Mouse (Mus musculus) hindbrain, embryonic 12.5 days (tissue): ENCODE results near the gene Cds1. TPM values are rescaled to one million over a fixed set of nuclear protein-coding genes. Genes with fewer than 3 reads are reported as not detected.

ENCODE experiments used
- ATAC-seq: fragments of 200-750 bp; cut with Nextera tagmentation; 2 replicates; pipeline ENCODE4 v1.8.0; 2017; ENCODE audit warnings: moderate TSS enrichment; ENCODE audit not compliant: low FRiP score
- H3K27ac ChIP-seq: fragments of 300-500 bp; sonication (generic); 2 replicates; pipeline ENCODE4 v1.5.1; 2016; ENCODE audit warnings: mild to moderate bottlenecking
- H3K27me3 ChIP-seq: fragments of 300-500 bp; sonication (generic); 2 replicates; pipeline ENCODE4 v1.6.1; 2016; ENCODE audit warnings: mild to moderate bottlenecking
- H3K36me3 ChIP-seq: fragments of 300-500 bp; sonication (generic); 2 replicates; pipeline ENCODE4 v1.6.1; 2016; ENCODE audit warnings: mild to moderate bottlenecking
- H3K4me1 ChIP-seq: fragments of 300-500 bp; sonication (generic); 2 replicates; pipeline ENCODE4 v1.6.1; 2016
- H3K4me2 ChIP-seq: fragments of 300-500 bp; sonication (generic); replicated peaks from 2 replicates; pipeline ENCODE4 v1.6.1; 2016; ENCODE audit warnings: mild to moderate bottlenecking
- H3K4me3 ChIP-seq: fragments of 300-500 bp; sonication (generic); 2 replicates; pipeline ENCODE4 v1.5.1; 2016; ENCODE audit warnings: mild to moderate bottlenecking
- H3K9ac ChIP-seq: fragments of 300-500 bp; sonication (generic); 2 replicates; pipeline ENCODE4 v1.6.1; 2016; ENCODE audit warnings: mild to moderate bottlenecking, moderate library complexity
- H3K9me3 ChIP-seq: fragments of 300-500 bp; sonication (generic); replicated peaks from 2 replicates; pipeline ENCODE4 v1.6.1; 2016; ENCODE audit warnings: mild to moderate bottlenecking
- WGBS: fragments of 180-500 bp; shearing (Covaris S2); methylation state at CpG from one replicate; pipeline ENCODE4 v1.1.7; 2016; 5-methylcytosine and 5-hydroxymethylcytosine counted together
- polyA plus RNA-seq: library from polyadenylated mRNA; unstranded; fragments of >200 nt; fragmentation: Nextera tagmentation; extraction: Ambion mirVana; gene quantifications from 2 replicates; pipeline ENCODE4 v1.2.1, GENCODE M21; 2016

Gene Cds1
- polyA plus RNA-seq, 1 experiment from 2014 or later, result 3.2 TPM

GRCm38 (mm10) chr5:101753680-101754079 lies 11.2 kb upstream of the Cds1 start:
- no peak overlapping the region for H3K27ac ChIP-seq
- ATAC-seq, result no peak
- WGBS, result 95% methylated on average over 1 of the region's 1 CpGs
- no peak overlapping the region for H3K4me2 ChIP-seq
- H3K9ac ChIP-seq, result no peak overlapping the region
- H3K36me3 ChIP-seq, result no peaks in the 10 kb centered on the region
- no peaks in the 10 kb centered on the region for H3K27me3 ChIP-seq
- H3K4me3 ChIP-seq, result no peak overlapping the region
- no peaks in the 10 kb centered on the region for H3K9me3 ChIP-seq
- no peaks in the 10 kb centered on the region for H3K4me1 ChIP-seq

- Histone ChIP-seq H3K4me2 (no peak overlapping the region), H3K9me3 (no peaks in the 10 kb centered on the region), H3K36me3 (no peaks in the 10 kb centered on the region), H3K27me3 (peaks cover 14% of the 10 kb centered on the region), H3K27ac (no peak overlapping the region), H3K4me1 (no peaks in the 10 kb centered on the region), H3K4me3 (no peak overlapping the region), H3K9ac (no peak overlapping the region)
- no peak for ATAC-seq
Measured at GRCm38 (mm10) chr5:101757669-101758068, 7.3 kb upstream of the Cds1 start.

- peaks cover 51% of the 10 kb centered on the region for H3K27me3 ChIP-seq
- no peaks in the 10 kb centered on the region for H3K36me3 ChIP-seq
- H3K27ac ChIP-seq, result no peak overlapping the region
- H3K9ac ChIP-seq, result no peak overlapping the region
- 79% methylated on average over 4 of the region's 4 CpGs for WGBS
- no peaks in the 10 kb centered on the region for H3K9me3 ChIP-seq
- H3K4me2 ChIP-seq, result no peak overlapping the region
- ATAC-seq, result no peak
- H3K4me3 ChIP-seq, result no peak overlapping the region
- H3K4me1 ChIP-seq, result peaks cover 6% of the 10 kb centered on the region; the same call in 1 of the 2 replicates
Measured at GRCm38 (mm10) chr5:101761685-101762084, 3.2 kb upstream of the Cds1 start.

GRCm38 (mm10) chr5:101763571-101763970 lies 1.4 kb upstream of the Cds1 start:
- no peak overlapping the region for H3K4me3 ChIP-seq
- H3K9ac ChIP-seq, result no peak overlapping the region
- H3K4me2 ChIP-seq, result no peak overlapping the region
- no peaks in the 10 kb centered on the region for H3K36me3 ChIP-seq
- 14% methylated on average over 2 of the region's 2 CpGs for WGBS
- H3K9me3 ChIP-seq, result no peaks in the 10 kb centered on the region
- ATAC-seq, result no peak
- peaks cover 6% of the 10 kb centered on the region; the same call in 1 of the 2 replicates for H3K4me1 ChIP-seq
- H3K27me3 ChIP-seq, result peaks cover 70% of the 10 kb centered on the region
- no peak overlapping the region for H3K27ac ChIP-seq

GRCm38 (mm10) chr5:101765390-101765901 lies 516 bp downstream of the Cds1 start:
- WGBS, result under 1% methylated on average over 28 of the region's 45 CpGs
- peak overlapping the region; percentile 98 for H3K4me2 ChIP-seq
- peaks cover 80% of the 10 kb centered on the region for H3K27me3 ChIP-seq
- peaks cover 6% of the 10 kb centered on the region; the same call in 1 of the 2 replicates for H3K4me1 ChIP-seq
- ATAC-seq, result peak; percentile 70
- H3K9me3 ChIP-seq, result no peaks in the 10 kb centered on the region
- H3K27ac ChIP-seq, result no peak overlapping the region
- H3K4me3 ChIP-seq, result peak overlapping the region; percentile 68
- no peaks in the 10 kb centered on the region for H3K36me3 ChIP-seq
- H3K9ac ChIP-seq, result peak overlapping the region; percentile 68

- Histone ChIP-seq H3K36me3 (no peaks in the 10 kb centered on the region), H3K9me3 (no peaks in the 10 kb centered on the region), H3K4me2 (no peak overlapping the region), H3K9ac (no peak overlapping the region), H3K4me3 (no peak overlapping the region), H3K4me1 (peaks cover 6% of the 10 kb centered on the region; the same call in 1 of the 2 replicates), H3K27me3 (peaks cover 73% of the 10 kb centered on the region), H3K27ac (no peak overlapping the region)
- ATAC-seq, result no peak
- 35% methylated on average over 6 of the region's 6 CpGs for WGBS
Measured at GRCm38 (mm10) chr5:101766248-101766647, 1.3 kb downstream of the Cds1 start.

GRCm38 (mm10) chr5:101767086-101767485 lies 2.2 kb downstream of the Cds1 start:
- H3K27me3 ChIP-seq, result peaks cover 72% of the 10 kb centered on the region

GRCm38 (mm10) chr5:101767486-101767885 lies 2.6 kb downstream of the Cds1 start:
- Histone ChIP-seq H3K4me1 (peaks cover 6% of the 10 kb centered on the region; the same call in 1 of the 2 replicates), H3K27ac (no peak overlapping the region), H3K4me3 (no peak overlapping the region), H3K27me3 (peaks cover 69% of the 10 kb centered on the region), H3K4me2 (no peak overlapping the region), H3K9ac (no peak overlapping the region), H3K9me3 (no peaks in the 10 kb centered on the region), H3K36me3 (no peaks in the 10 kb centered on the region)
- 70% methylated on average over 6 of the region's 6 CpGs for WGBS
- ATAC-seq, result no peak

More at GRCm38 (mm10) chr5:101767086-101767485, 2.2 kb downstream of the Cds1 start:
- 72% methylated on average over 5 of the region's 5 CpGs for WGBS
- H3K27ac ChIP-seq, result no peak overlapping the region
- no peaks in the 10 kb centered on the region for H3K36me3 ChIP-seq
- H3K4me2 ChIP-seq, result no peak overlapping the region
- ATAC-seq, result no peak
- no peak overlapping the region for H3K9ac ChIP-seq
- H3K4me3 ChIP-seq, result no peak overlapping the region
- peaks cover 6% of the 10 kb centered on the region; the same call in 1 of the 2 replicates for H3K4me1 ChIP-seq
- no peaks in the 10 kb centered on the region for H3K9me3 ChIP-seq

- no peaks in the 10 kb centered on the region for H3K36me3 ChIP-seq
- no peak overlapping the region for H3K4me3 ChIP-seq
- H3K9me3 ChIP-seq, result no peaks in the 10 kb centered on the region
- no peak overlapping the region for H3K4me2 ChIP-seq
- H3K4me1 ChIP-seq, result peaks cover 6% of the 10 kb centered on the region; the same call in 1 of the 2 replicates
- H3K27me3 ChIP-seq, result peaks cover 61% of the 10 kb centered on the region
- no peak overlapping the region for H3K27ac ChIP-seq
- no peak for ATAC-seq
- H3K9ac ChIP-seq, result no peak overlapping the region
- 83% methylated on average over 7 of the region's 7 CpGs for WGBS
Measured at GRCm38 (mm10) chr5:101768558-101768957, 3.6 kb downstream of the Cds1 start.

- H3K4me1 ChIP-seq, result no peaks in the 10 kb centered on the region
- no peaks in the 10 kb centered on the region for H3K36me3 ChIP-seq
- H3K9me3 ChIP-seq, result no peaks in the 10 kb centered on the region
- no peak for ATAC-seq
- 86% methylated on average over 9 of the region's 9 CpGs for WGBS
- H3K27ac ChIP-seq, result no peak overlapping the region
- H3K4me3 ChIP-seq, result no peak overlapping the region
- H3K27me3 ChIP-seq, result peaks cover 28% of the 10 kb centered on the region
- no peak overlapping the region for H3K4me2 ChIP-seq
- H3K9ac ChIP-seq, result no peak overlapping the region
Measured at GRCm38 (mm10) chr5:101772621-101773020, 7.7 kb downstream of the Cds1 start.

- Histone ChIP-seq H3K9ac (no peak overlapping the region), H3K4me1 (no peaks in the 10 kb centered on the region), H3K27me3 (0 out of 2 replicates have a peak, but pooled peaks cover 8% of the 10 kb centered on the region), H3K36me3 (no peaks in the 10 kb centered on the region), H3K4me3 (no peak overlapping the region), H3K9me3 (no peaks in the 10 kb centered on the region), H3K4me2 (no peak overlapping the region), H3K27ac (no peak overlapping the region)
- ATAC-seq, result no peak
- 95% methylated on average over 8 of the region's 8 CpGs for WGBS
Measured at GRCm38 (mm10) chr5:101775262-101775661, 10.3 kb downstream of the Cds1 start.

- Histone ChIP-seq H3K27ac (no peak overlapping the region), H3K27me3 (0 out of 2 replicates have a peak, but pooled peaks cover 7% of the 10 kb centered on the region), H3K36me3 (no peaks in the 10 kb centered on the region), H3K4me3 (no peak overlapping the region), H3K4me2 (no peak overlapping the region), H3K9ac (no peak overlapping the region), H3K4me1 (no peaks in the 10 kb centered on the region), H3K9me3 (no peaks in the 10 kb centered on the region)
- no peak for ATAC-seq
- WGBS, result 86% methylated on average over 8 of the region's 8 CpGs
Measured at GRCm38 (mm10) chr5:101776528-101776927, 11.6 kb downstream of the Cds1 start.

GRCm38 (mm10) chr5:101779376-101779863 lies 14.5 kb downstream of the Cds1 start:
- Histone ChIP-seq H3K9me3 (no peaks in the 10 kb centered on the region), H3K27ac (no peak overlapping the region), H3K4me2 (no peak overlapping the region), H3K27me3 (no peaks in the 10 kb centered on the region), H3K9ac (no peak overlapping the region), H3K4me1 (no peaks in the 10 kb centered on the region), H3K36me3 (no peaks in the 10 kb centered on the region), H3K4me3 (no peak overlapping the region)
- ATAC-seq, result no peak
- 88% methylated on average over 15 of the region's 15 CpGs for WGBS
